Mouse (Mus musculus): ENCODE data around the gene Yif1b.
"Not testable (repeated sequence)": the region's sequence is repeated elsewhere in the genome, so short reads cannot be mapped to it uniquely, and the experiment has no call there.

Yif1b gene

DNA sequence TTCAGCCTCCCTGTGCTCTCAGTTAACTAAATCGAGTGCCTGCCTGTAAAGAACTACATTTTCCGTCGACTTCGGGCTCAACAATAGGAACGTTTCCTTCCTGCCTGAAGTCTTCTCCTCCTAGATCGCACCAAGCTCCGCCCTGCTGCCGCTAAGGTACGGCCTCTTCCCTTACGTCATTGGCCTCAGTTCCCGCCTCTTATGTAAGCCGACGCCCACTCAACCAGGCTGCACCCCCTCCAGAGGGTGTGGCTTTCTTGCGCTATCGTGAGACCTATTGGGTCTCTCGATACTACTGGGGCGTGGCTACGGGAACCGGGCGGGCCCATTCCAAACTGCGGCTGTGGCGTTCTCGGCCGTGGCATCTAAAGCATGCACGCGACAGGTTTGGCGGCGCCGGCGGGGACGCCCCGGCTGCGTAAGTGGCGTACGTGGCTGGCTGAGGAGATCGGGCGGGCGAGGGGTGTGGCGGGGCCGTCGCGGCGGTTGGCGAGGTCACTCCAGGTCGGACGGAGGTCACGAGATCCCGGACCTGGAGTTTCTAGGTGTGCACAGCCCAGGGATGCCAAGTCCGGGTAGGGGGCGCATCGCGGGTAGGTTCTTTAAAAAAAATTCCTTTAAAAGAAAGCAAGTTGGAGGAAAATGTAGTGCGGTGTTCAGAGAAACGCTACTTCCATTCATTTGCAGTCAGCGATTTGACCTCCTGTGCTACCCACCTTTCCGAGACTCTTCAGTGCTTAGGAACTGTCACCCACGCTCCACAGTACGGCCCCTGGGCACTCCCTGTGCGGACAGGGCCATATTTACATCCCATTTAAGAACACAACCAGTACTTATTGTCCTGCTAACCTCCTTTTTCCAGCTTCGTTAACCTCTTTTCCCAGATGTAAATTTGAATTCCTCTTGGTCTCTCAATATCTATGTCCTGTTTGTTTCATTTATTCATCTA lies at the start of gene Yif1b:
Gene Yif1b, plus strand, starts transcription at position 311 of the 949 bp plus-strand sequence.
- peak; percentile 100 for DNase-seq (ENCODE audit: low read depth, low spot score)

DNA sequence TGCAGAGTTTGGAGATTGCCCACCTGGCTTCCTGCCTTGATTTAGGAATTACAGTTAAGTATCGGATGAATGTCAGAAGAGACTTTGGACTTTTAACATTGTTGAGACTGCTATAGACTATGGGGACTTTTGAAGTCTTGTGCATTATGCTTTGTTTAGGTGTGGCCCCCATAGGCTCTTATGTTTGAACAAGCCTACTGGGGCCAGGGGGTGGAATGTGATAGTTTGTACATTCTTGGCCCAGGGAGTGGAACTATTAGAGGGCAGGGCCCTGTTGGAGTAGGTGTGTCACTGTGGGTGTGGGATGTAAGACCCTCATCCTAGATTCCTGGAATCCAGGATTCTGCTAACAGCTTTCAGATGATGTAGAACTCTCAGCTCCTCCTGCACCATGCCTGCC lies 43.9 kb upstream of the Yif1b start:
- not testable (repeated sequence) for DNase-seq (ENCODE audit: low read depth, low spot score)

DNA sequence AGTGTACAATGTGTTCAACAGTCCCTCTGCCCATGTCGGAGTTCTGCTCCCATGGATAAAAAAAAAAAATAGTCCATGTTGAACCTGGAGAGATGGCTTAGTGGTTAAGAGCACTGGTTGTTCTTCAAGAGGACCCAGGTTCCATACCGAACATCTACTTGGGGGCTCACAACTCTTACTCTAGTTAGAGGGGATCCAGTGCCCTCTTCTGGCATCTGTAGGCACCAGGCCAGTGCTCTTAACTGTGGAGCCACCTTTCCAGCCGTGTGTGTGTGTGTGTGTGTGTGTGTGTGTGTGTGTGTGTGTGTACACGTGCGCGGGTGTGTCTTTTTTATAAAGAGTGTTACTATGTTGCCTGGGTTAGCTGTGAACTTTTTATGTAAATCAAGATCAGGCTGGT lies 35.6 kb upstream of the Yif1b start:
- no peak for DNase-seq (ENCODE audit: low read depth, low spot score)

DNA sequence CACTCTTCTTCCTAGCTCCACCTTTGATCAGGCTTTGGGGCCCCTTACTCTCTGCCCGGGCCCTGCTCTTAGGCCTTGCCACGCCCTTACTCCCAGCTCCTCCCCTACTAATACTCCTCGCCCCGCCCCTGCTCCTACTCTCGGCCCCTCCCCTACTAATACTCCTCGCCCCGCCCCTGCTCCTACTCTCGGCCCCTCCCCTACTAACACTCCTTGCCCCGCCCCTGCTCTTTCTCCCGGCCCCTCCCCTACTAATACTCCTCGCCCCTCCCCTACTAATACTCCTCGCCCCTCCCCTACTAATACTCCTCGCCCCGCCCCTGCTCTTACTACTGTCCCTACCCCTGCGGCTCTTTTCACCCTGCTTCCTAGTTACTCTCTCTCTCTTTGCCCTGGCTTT lies 27.1 kb upstream of the Yif1b start:
- not testable (repeated sequence) for DNase-seq (ENCODE audit: low read depth, low spot score)

DNA sequence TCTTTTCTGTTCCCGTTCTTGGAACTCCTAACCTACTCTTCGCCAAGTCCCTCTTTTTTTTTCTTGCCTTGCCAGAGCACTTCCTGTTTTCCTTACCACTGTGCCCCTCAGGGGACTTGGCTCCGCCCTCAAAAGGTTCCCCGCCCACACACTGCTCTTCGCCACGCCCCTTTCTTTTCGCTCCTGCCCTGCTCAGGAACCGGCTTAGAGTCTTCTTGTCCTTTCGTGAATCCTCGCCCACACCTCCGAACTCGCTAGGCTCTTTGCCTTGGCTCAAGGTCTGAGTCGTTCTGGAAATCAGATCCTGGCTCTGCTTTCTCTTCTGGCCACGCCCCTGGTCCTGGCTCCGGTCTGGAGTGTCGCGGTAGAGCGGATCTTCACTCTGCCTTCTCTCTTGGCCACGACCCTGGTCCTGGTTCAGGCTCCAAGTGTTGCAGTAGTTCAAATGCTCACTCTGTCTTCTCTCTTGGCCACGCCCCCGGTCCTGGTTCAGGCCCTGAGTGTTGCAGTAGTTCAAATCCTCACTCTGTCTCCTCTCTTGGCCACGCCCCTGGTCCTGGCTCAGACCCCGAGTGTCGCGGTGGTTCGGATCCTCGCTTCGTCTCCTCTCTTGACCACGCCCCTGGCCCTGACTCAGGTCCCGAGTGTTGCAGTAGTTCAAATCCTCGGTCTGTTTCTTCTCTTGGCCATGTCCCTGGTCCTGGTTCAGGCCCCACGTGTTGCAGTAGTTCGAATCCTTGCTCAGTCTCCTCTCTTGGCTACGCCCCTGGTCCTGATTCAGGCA lies 26.5 kb upstream of the Yif1b start:
- peak; percentile 89 for DNase-seq (ENCODE audit: low read depth, low spot score)

DNA sequence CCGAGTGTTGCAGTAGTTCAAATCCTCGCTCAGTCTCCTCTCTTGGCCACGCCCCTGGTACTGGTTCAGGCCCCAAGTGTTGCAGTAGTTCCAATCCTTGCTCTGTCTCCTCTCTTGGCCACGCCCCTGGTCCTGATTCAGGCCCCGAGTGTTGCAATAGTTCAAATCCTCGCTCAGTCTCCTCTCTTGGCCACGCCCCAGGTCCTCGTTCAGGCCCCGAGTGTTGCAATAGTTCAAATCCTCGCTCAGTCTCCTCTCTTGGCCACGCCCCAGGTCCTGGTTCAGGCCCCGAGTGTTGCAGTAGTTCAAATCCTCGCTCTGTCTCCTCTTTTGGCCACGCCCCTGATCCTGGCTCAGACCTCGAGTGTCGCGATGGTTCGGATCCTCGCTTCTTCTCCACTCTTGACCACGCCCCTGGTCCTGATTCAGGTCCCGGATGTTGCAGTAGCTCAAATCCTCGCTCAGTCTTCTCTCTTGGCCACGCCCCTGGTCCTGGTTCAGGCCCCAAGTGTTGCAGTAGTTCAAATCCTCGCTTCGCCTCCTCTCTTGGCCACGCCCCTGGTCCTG lies 25.8 kb upstream of the Yif1b start:
- no peak for DNase-seq (ENCODE audit: low read depth, low spot score)

DNA sequence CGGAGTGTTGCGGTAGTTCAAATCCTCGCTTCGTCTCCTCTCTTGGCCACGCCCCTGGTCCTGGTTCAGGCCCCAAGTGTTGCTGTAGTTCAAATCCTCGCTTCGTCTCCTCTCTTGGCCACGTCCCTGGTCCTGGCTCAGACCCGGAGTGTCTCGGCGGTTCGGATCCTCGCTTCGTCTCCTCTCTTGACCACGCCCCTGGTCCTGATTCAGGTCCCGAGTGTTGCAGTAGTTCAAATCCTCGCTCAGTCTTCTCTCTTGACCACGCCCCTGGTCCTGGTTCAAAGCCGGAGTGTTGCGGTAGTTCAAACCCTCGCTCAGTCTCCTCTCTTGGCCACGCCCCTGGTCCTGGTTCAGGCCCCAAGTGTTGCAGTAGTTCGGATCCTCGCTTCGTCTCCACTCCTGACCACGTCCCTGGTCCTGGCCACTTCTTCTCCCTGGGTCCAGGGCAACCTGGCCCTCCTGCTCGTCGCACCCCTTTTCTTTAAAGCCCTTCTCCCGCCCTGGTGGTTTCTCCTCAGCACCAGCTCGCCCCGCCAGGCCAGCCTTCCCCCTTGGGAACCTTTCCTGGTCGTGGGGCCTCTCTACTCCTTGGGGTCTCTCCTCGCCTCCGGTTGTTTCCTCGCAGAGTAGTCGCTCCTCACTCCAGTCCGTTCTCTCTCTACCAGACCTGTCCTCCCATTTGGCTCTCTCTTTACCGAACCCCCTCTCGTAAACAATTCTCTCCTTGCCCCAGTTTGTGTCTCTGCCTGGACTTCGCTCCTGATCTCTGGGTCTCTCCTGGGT lies 25.2 kb upstream of the Yif1b start:
- not testable (repeated sequence) for DNase-seq (ENCODE audit: low read depth, low spot score)

DNA sequence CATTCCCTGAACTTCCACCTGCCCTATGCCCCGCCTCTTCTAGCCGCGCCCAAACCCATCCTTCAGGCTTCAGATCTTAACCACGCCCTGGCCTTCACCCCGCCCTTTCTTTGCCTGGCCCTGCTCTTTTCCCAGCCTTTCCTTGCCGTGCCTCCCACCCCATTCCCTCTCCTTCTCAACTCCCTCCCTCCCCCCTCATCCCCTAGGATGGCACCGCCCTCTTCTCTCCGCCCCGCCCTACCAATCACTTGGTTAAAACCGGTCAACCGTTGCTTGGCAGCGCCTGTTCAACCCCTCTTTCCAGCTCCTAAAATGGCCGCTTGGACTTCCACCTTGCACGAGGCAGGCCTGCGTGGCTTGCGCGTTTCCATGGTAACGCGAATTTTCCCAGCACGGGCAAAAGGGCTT lies 24.4 kb upstream of the Yif1b start, which contains the start of gene Catsperg1:
Gene Catsperg1, minus strand, starts transcription at position 361 of the 408 bp plus-strand sequence.
- no peak for DNase-seq (ENCODE audit: low read depth, low spot score)

DNA sequence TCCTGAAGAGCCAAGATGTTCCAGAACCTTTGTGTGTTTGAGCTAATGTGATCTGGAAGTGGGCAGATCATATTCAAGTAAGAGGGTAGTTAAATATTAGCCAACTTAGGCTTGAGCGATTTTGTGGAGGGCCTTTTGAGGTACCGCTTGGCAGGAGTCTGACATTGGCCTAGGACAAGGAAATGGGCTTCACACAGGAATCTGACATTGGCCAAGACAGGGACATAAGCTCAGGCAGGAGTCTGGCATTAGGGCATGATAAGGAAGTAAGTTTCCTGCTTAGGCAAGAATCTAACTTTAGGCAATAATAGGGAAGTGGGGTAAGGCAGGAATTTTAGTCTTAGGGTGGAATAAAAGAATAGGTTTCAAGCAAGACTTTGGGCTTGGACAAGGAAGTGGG lies 23.9 kb upstream of the Yif1b start:
- no peak for DNase-seq (ENCODE audit: low read depth, low spot score)

DNA sequence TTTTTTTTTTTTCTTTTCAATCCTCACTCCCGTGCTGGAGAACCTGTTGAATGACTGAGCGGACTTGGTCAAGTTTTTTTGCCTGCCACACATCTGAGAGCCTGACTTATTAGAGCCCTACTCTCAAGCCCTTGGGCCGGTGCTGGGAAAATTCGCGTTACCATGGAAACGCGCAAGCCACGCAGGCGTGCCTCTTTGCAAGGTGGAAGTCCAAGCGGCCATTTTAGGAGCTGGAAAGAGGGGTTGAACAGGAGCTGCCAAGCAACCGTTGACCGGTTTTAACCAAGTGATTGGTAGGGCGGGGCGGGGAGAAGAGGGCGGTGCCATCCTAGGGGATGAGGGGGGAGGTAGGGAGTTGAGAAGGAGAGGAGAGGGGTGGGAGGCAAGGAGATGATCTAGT lies 23.3 kb upstream of the Yif1b start:
- no peak for DNase-seq (ENCODE audit: low read depth, low spot score)

DNA sequence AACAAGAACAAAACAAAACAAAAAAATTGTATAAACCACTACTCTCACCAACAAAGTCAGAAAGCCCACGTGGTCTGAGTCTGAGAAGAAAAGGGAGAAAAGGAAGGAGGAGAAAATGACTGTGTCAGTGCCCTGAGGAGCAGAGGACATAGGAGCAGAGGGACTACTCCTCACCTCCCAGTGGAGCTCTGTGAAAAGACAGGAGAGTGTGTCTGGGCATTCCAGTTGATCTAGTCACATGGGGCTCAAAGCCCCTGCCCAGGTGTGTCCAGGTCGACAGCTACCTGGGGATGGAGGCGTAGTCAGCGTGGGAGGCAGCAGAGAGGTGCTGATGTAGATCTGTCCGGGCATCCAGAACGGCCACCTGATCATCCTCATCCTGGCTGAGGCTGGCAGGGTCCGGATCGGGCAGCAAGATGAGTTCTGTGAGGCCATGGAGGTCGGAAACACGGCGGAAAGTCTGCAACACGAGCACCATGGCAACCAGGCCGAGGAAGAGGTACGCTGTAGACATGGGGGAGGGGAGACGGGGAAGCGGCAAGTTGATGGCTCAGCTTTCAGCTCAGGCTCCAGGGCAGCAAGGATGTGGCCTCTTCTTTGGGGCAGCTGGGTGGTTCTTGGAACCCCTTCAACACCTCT lies 13.3 kb upstream of the Yif1b start:
- DNase-seq (ENCODE audit: low read depth, low spot score), result no peak

DNA sequence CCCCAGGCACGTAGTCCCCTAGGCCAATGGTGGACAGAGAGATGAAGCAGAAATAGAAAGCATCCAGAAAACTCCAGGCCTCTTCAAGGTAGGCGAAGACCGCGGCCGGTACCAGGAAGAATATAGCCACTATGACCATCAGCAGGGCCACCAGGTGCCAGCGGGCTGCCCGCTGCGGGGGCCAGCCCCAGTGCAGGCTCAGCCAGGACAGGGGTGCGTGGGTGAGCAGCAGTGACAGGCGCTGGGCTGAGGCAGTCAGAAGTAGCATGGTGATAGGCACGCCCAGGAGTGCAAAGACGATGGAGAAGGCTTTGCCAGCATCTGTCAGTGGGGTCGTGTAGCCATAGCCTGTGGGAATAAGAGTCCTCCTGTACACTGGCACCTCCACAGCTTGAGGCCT lies 12.6 kb upstream of the Yif1b start:
- no peak for DNase-seq (ENCODE audit: low read depth, low spot score)

DNA sequence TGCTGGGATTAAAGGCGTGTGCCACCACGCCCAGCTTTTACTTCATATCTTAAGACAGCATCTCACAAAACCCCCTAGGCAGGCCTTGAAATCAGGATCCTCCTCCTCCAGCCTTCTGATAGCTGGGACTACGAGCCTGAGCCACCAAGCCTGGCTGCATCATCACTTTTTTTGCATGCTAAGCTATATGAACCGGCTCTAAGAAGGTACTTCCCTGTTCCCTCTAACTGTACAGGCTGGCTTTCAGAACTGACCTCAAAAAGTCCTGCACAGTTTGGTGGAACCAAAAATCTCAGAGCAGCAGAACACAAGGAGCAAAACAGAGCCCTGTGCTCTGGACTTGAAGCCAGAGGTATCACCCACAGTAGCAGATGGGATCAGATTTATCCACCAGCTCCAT lies 9.9 kb upstream of the Yif1b start:
- no peak for DNase-seq (ENCODE audit: low read depth, low spot score)

DNA sequence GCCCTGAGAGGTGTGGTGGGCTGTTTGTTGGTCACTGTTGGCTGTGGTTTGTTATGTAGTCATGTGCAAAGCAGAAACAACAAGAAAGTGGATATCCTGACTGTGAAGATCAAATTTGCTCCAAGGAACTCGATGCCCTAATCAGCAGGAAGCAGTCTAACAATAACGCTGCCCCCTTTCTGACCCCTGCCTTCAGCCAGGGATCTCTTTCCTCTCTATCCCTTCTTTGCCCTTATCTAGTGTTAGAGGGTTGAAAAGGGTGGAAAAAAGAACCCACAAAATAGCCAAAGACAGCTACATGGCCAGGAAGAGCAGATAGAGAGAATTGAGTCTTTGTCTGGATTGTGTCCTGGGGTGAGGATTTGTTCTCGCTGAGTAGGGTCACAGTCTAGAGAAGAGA lies 7.6 kb upstream of the Yif1b start:
- no peak for DNase-seq (ENCODE audit: low read depth, low spot score)

DNA sequence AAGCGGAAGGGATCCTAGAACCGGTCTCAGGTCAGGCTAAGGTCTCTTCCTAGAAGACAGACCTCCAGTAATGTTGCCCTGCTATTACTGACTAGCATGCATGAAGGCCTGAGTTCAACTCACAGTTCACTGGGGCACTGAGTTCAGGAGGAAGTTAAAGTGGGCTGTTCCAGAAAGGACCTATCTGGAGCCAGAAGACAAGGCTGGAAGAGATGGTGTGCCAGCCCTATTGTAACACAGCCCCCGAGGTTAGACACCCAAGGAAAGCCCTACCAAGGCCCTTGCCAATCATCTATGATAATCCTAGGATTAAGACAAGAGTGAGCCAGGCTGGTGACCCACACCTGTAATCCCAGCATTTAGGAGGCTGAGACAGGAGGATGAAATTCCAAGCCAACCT lies 6.6 kb upstream of the Yif1b start:
- no peak for DNase-seq (ENCODE audit: low read depth, low spot score)

DNA sequence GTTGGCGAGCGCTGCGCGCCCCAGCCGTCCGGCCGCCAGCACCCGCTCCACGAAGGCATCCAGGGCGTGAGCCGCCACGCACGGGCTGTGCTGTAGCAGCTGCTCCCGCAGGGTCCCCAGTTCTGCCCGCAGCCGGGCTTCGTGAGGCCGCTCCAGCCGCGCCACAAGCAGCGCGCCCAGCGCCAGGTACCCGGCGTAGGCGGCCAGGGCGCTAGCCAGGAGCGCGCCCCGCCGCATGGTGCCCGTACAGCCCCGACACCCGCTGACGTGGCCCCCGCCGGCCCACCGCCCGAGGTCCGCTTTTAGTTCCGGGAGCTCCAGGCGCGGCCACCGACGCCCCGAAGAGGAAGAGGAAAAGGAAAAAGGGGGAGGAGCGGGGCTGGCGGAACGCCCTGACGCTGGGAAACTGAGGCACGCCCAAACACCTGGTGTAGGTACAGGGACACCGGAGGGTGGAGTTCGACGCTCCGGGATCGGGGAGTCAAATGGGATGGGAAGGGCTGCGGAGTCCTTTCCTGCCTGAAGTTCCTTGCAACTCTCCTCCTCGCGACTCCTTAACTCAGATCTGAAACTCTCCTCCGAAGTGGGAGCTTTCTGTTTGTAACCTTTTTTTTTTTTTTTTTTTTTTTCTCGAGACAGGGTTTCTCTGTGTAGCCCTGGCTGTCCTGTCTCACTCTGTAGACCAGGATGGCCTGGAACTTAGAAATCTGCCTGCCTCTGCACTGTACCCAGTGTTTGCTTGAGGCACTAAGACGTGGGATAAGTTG lies 5.7 kb upstream of the Yif1b start, which contains the start of gene Kcnk6:
Gene Kcnk6, minus strand, starts transcription at position 269 of the 767 bp plus-strand sequence.
- DNase-seq (ENCODE audit: low read depth, low spot score), result peak; percentile 57

DNA sequence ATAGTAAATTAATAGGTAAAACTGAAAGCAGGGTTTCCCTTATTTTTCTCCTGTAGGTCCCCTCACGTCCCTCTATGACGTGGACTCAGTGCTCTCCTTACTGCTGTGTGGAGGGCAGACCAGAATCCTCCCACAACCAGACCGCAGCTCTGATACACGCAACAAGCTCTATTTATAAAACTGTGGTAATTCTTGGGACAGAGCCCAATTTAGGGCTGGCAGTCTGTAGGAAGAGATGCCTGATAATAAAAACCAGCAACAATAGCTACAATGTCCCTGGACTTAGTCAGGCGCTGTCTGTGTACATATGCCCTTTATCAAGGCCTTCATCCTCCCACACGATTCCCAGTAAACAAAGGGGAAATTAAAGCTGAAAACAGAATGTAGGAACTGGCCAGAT lies 4.4 kb upstream of the Yif1b start:
- DNase-seq (ENCODE audit: low read depth, low spot score), result no peak

DNA sequence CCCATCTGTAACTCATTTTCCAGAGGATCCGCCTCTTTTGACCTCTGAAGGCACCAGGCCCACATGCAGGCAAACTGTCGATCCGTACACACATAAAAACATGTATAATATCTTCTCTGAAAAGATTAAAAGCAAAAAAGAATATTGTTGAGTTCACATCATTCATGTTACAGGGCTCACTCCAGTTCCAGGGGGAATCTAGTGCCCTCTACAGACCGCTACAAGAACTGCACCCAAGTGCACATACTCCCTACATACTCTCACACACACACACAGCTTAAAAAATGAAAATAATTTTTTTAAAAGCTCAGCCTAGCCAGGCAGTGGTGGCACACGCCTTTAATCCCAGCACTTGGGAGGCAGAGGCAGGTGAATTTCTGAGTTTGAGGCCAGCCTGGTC lies 3.5 kb upstream of the Yif1b start:
- DNase-seq (ENCODE audit: low read depth, low spot score), result no peak

DNA sequence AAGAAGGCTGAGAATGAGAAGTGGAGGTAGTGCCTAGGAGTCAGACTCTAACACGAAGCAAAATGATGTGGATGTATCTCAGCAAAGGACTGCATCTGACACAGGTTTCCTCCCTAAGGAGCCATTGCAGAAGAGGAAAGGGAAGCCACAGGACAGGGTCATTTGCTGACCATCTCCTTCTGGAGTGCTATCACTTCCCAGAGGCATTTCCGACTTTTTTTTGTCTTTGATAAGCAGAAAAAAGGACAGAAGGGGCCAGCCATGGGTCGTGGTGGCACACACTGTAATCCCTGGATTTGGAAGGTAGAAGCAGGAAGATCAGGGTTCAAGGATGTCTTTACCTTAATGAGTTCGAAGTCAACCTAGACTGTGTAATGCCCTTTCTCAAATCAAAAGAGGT lies 1.5 kb upstream of the Yif1b start:
- DNase-seq (ENCODE audit: low read depth, low spot score), result no peak

DNA sequence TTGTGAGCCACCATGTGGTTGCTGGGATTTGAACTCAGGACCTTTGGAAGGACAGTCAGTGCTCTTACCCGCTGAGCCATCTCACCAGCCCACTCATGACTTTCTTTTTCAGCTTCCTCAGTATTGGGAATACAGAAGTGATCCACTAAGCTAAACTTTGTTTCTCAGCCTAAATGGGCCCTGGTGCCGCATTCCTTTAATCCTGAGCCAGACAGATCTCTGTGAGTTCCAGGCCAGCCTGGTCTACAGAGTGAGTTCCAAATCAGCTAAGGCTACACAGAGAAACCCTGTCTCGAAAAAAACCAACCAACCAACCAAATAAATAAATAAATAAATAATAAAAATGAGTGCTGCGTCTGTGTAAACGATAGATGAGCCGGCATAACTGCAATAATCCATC lies 533 bp upstream of the Yif1b start:
- DNase-seq (ENCODE audit: low read depth, low spot score), result not testable (repeated sequence)
